Mouse (Mus musculus): ENCODE results near the gene Rsph14.

Rsph14 gene

DNA sequence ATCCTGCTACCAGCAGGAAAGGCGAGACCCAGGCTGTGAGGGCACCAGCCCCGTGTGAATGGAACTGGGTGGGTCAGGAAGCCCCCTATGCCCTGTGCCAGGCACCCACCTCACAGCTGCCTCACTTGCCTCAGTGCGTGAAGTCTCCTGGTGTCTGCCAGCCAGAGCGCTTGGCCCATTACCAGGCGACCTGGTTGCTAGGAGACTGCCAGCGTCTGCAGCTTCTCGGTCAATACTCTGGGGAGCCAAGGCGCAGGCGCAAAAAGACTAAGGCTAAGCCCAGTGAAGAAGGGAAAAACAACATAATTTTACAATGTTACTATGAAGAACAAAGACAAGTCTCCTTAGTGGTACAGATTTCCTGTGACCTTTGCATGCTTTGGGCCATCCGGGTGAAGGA lies at the start of gene Rsph14:
Gene Rsph14 (minus strand): TSS at position 192 of the 400 bp plus-strand sequence.
- peak; percentile 43 for DNase-seq (ENCODE audit: extremely low spot score)

DNA sequence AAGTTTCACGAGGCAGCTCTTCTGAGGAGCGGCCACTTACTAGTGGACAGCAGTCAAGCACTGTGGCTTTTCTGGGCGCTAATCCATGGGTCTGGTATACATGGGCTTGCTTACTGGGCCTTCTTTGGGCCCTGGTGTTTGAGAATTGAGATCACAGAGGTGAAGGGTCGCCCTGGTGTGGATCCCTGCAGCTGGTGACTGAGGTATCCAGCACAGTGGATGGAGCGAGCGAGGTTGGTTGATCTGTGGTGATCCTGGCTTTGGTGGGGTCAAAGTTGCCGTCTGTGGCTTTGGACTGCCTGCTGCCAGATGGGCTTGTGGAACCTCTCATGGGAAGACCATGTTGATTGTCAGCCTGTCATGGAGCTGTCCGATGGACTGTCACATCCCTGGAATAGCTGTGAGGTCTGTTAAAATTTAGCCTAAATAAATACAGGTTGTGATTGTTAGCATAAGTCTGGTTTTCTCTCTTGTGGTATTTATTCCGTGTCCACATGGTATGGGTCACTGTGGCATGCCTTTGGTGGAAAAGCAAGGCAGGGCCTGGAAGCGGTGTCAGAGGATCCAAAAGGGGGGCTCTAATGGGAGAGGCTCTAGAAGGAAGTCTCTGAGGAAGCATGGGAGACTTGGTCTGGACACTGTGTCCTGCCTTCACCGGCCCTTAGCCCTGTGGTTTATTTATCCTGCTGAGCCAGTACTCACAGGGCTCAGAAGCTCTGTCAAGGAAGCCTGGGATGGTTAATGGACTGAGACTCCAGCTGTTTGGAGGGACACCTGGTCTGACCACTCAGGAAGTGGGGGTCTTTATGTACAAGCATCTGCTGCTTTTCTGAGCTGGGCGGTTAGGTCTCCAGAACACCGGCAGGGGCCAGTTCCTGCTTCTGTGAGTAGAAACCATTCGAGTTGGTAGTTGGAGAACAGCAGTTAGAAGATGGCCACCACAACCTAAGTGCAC lies 46.1 kb upstream of the Rsph14 start:
- no peak for DNase-seq (ENCODE audit: extremely low spot score)

DNA sequence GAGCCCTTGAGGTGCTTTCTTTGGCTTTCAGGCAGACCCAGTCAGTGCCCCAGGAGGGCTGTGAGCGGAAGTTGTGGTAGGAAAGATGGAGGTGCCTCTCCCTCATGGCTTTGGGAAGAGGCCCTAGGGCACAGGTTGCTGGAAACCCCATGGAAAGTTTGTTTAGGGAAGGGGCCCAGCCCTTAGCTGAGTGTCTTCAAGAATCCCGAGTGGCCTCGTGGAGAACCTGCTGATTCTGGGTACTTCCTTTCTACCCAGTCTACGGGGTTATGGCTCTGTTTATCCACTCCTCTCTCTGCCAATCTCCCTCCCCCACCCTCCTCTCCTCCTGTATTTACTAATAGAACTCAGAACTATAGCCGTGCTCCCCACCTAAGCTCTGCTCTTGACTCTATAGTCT lies 43.3 kb upstream of the Rsph14 start:
- DNase-seq (ENCODE audit: extremely low spot score): no peak

DNA sequence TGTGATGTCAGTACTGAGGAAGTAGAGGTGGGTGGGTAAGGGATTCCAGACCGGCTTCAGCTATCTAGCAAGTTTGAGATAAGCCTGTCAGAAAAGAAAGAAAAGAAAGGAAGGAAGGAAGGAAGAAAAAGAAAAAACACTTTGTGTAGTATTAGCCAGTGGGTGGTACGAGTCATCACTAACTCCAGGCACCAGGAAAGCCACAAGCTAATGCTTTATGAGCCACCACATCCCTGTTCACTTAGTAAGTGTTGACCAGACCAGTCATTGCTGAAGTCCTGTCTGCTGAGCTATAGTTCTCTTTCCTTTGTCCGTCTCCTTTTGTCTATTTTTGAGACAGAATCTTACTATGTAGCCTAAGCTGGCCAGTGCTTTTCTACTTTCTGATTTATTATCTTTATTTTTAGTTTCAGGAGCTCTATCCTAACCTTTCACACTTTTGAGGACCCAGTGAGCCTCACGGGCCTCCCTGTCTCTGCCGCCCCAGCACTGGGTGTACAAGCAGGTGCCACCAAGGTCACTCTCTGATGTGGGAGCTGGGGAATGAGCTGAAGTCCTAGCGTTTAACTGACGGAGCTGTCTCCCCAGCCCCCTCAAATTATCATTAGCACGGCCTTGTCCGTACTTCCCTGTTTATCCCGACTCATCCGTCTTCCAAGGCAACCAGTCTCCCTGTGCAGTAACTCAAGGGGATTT lies 38.0 kb upstream of the Rsph14 start:
- no peak for DNase-seq (ENCODE audit: extremely low spot score)

DNA sequence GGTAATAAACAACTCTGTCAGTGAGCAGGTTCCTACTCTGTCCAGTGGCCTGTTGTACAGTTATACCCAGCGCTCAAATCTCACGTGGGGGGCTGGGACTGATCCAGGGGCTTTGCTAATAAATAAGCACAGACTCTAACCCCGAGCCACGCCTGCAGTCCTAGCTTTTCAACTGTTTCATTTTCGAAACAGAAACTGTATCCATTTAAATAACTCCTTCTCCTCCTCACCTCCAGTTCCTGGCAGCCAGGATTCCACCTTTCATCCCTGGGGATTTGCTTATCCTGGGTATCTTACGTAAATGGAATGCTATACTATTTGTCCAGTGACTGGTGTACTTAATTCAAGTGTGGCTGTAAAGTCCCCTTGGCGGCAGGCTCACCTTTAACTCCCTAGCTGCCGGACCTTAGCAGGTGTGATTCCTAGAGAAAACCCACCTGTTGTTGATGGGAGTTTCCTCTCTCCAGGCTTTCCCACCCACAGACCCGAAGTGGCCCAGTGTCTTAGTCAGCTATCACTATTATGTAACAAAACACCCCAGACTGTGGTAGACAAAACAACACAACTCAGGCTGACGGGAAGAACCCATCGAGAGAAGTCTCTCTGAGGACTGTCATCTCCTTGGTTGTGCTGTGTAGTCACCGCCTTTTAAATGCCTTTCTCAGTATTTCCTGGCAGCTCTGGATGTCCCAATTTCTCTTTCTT lies 36.4 kb upstream of the Rsph14 start:
- no peak for DNase-seq (ENCODE audit: extremely low spot score)

DNA sequence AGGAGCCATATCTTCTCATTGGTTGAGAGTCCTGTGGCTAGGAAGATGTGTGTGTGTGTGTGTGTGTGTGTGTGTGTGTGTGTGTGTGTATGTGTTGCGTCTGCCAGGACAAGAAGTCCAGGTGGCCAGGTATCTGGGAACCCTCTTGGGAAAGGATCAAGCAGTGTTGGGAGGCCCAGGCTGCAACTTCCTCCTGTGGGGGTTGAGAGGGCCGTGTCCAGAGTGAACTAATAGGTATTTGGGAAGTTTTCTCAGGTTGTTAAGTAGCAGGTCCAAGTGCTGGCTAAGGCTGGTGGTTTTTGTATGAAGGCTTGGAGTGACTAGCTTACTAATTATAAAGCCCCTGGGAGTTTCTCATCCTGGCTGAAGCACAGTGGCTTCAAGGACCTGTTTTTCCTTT lies 35.7 kb upstream of the Rsph14 start:
- no peak for DNase-seq (ENCODE audit: extremely low spot score)

DNA sequence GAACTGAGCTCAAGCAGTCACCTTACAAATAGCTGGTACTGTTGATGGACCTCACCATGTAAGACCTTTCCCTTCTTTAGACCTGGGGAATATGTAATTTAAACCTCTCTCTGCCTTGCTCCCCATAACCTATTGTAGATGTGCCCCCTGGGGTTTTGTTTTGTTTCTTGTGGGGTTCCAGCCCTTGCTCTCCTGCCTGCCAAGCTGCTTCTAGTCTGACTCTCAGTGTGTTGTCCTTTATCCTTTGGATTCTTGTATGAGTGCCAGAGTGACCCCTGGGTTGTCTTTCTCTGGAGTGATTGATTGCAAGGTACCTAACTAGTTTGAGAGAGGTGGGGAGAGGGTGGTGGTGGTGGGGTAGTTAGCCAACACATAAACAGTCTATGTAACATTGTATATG lies 35.1 kb upstream of the Rsph14 start:
- no peak for DNase-seq (ENCODE audit: extremely low spot score)

DNA sequence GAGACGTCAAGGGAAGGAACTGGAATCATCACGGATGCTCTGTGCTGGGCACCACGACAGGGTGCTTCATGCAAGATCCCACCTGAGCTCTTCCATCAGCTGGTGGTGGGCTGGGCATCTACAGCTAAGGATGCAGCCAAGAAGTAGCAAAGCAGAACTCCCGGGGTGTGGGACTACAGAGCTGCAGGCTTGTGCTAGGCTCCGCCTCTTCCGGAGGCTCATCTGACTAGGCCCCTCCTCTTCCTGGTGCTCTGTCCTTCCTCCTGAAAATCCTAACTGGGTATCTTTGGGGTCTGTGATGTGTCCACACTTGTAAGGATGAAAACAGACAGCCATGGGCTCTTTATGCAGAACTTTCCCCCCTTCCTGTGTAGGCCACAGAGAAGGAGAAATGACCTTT lies 33.3 kb upstream of the Rsph14 start:
- DNase-seq (ENCODE audit: extremely low spot score): no peak

DNA sequence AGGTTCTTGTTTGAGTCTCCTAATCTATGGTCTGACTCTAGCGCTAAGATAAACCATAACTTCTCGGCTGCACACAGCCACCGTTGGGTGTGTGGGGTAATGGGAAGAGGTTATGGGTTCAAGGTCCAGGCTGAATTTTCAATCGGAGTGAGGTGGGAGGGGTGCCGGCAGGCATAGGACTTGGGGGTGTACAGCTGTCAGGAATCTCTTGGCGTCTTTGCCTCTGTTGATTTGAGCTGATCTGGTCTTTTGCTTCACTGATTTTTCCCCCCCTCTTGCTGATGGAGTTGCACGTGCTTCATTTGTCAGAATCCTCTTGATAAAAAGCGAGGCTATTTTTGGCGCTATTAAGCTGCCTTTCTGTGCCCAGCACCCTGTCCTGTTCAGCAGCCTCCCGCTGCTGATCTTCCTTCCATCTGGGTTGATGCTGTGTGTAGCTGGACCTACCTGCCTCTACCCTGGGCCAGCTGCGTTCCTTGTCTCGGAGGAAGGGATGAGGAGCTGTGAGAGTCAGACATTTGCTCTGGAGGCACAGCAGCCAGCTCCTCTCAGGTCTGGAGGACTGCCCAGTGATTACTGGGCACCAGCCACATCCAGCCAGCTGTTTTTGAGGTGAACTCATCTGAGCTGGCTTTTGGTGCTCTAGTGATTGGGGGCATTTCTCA lies 31.0 kb upstream of the Rsph14 start:
- no peak for DNase-seq (ENCODE audit: extremely low spot score)

DNA sequence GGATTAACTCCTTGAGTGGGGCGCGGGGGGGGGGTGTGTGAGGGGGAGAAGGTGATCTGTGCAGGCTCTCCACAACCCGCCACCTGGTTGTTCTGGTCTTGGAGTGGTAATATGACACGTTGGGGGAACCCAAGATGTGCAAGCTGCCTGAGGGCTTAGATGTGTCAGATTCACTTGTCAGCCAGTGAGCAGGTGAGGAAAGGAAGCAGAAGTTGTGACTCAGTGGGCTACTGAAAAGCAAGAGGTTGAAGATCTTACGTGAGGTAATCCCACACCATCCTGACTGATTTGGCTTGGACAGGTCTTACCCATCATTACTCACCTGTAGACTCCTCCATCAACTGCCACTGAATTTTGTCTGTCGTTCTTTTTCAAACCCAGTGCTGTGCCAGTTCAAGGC lies 30.2 kb upstream of the Rsph14 start:
- DNase-seq (ENCODE audit: extremely low spot score): no peak

DNA sequence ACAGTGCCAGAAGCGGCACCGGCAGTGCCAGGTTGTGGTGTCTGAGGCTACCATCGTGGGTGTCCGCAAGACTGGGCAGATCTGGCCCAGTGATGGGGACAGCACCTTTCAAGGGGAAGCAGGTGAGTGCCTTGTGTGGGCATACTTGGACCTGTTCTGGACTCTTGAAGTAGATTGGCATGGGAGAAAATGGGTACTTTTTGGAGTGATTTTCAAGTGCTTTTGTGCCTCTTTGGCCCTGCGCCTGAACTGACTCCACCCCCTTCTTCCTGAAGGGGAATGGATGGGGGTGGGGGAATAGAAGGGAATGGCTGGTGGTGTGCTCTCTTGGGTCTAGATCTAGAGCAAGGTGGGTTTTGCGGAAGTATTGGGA lies 29.8 kb upstream of the Rsph14 start:
- DNase-seq (ENCODE audit: extremely low spot score): no peak

DNA sequence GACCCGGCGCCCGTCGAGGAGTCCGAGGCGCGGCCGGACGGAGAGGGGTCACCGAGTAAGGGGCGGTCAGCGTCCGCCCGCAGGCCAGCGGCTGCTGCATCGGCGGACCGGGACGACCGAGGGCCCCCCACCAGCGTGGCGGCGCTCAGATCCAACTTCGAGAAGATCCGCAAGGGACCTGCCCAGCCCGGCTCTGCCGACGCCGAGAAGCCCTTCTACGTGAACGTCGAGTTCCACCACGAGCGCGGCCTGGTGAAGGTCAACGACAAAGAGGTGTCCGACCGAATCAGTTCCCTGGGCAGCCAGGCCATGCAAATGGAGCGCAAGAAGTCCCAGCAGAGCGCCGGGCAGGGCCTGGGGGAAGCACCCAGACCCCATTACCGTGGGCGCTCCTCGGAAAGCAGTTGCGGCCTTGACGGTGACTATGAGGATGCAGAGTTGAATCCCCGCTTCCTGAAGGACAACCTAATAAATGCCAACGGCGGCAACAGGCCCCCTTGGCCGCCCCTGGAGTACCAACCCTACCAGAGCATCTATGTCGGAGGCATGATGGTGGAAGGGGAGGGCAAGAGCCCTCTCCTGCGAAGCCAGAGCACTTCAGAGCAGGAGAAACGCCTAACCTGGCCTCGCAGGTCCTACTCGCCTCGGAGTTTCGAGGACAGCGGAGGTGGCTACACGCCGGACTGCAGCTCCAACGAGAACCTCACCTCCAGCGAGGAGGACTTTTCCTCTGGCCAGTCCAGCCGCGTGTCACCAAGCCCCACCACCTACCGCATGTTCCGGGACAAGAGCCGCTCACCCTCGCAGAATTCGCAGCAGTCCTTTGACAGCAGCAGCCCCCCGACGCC lies 29.2 kb upstream of the Rsph14 start:
- DNase-seq (ENCODE audit: extremely low spot score): peak; percentile 54

DNA sequence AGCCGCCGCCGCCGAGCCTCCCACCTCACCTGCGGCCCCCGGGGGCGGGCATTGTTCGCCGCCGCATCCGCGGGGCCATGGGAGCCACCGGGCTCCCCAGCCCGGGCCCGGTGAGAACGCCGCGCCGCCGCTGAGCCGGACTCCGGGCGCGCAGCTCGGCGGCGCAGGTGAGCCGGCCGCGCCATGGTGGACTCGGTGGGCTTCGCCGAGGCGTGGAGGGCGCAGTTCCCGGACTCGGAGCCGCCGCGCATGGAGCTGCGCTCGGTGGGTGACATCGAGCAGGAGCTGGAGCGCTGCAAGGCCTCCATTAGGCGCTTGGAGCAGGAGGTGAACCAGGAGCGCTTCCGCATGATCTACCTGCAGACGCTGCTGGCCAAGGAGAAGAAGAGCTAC lies 28.5 kb upstream of the Rsph14 start:
- peak; percentile 49 for DNase-seq (ENCODE audit: extremely low spot score)

DNA sequence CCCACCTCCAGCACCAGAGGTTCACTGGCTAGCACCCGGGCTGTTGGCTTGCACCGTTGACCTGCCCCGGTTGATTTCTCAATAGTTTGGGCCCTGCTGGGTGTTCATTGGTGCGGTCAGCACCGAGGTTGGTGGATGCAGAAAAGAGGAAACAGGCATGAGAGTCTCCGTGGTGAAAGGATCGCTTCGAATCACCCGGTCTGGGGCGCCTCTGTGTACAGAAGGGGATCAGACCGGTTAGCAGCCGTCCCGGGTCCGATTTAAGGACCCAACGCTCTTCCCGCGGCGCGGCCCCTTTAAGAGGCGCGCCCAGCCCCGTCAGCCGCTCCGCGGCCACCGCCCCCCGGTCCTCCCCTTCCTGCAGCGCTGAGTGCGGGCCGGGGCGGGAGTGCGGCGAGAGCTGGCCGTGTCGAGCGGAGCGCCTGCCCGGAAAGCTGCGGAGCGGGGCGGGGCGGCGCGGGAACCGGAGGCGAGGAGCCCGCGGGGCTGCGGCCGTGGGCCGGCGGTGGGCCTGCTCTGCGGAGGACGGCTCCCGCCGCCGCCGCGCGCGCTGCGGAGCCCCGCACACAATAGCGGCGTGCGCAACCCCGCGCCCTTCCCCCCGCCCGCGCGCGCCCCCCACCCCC lies 27.9 kb upstream of the Rsph14 start, which contains the start of gene Bcr:
Gene Bcr (plus strand): TSS at position 376 of the 626 bp plus-strand sequence.
- peak; percentile 78 for DNase-seq (ENCODE audit: extremely low spot score)

DNA sequence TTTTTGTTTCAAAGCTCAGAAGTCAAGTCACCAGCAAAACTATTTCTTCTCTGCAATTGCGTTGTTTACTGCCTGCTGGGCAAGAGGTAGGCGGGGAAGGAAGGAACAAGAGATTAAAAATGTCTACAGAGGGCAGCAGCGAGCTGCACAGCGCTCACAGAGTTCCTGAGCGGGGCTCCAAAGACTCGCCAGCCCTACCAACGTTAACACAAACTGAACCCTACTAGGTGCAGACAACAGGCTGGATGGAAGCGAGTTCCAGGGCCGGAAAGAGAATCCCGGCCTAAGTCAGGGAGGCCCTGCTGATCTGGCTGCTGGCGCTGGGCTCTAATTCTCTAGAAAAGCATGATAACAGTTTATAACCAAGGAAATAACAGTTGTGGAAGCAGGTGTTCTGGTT lies 27.0 kb upstream of the Rsph14 start:
- peak; percentile 75 for DNase-seq (ENCODE audit: extremely low spot score)

DNA sequence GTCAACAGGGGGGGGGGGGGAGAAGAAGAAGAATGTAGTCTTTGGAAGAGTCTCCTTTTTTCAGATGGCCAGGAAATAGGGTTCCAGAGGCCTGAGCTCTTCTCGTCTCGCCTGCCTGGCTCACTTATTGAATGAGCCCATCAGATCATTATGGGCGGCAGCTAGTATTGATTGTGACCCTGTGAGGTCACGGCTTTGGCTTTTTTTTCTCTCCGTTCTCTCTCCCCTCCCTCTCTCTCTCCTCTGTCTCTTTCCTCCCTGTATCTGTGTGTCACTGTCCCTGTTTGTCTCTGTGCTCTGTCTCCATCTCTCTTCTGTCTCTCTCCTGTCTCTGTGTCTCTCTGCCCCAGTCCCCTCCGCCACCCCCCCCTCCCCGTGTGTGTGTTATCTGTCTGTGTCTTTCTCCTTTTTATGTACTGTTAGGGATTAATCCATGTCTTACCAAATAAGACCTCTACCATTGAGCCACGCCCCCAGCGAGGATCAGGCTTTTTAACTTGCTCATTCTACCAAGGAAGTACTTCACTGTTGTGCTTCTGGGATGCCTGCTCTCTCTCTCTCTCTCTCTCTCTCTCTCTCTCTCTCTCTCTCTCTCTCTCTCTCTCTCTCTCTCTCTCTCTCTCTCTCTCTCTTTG lies 26.5 kb upstream of the Rsph14 start:
- peak; percentile 42 for DNase-seq (ENCODE audit: extremely low spot score)

DNA sequence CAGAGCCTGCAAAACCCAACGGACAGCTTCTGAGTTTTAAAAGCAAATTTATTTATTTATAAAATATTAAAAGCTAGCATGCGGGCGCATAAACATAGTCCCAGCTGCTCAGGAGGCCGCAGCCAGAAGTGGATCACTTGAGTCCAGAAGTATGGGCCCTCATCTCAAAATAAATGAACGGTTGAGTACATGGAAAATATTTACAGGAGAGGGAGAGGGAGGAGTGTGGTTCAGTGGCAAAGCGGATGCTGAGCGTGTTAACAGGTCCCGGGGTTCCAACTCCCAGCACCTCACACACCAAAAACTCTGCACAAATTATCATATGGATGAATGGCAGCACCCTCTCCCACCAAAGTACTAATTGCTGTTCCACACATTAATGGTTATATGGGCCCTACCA lies 25.9 kb upstream of the Rsph14 start:
- no peak for DNase-seq (ENCODE audit: extremely low spot score)

DNA sequence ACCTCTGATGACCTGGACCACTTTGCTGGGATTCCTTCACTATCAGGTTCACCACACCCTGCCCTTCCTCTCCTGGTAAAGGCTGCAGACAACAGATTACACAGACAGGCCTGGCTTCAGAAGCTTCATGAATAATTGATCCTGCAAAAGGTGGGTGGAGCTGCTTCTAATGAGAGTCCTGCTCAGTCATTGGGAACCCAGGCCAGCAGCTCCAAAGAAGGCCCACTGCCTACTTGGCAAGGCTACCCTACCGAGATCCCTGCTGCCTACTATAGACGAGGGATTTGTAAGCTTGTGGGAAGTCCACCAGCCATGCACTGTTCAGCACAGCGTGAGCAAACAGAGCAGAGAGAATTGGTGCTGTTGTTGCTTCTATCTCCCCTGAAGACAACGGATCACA lies 23.9 kb upstream of the Rsph14 start:
- DNase-seq (ENCODE audit: extremely low spot score): no peak

DNA sequence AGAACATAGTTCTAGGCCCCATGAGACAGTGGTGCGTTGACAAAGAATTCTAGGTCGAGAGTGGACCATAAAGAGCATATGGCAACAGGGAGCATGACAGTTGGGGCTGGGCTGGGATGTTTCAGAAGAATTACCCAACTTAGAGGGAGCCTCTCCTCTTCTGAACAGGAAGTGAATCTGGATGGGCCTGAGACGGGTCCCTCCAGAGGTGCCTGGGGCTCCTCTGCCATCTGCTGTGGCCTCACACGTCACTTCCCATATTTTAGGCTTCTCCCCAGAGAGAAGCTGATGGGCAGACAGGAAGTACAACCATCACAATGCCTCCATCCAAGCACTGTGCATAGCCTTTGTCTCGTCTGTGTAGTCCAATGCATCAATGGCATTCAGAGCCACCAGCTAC lies 23.3 kb upstream of the Rsph14 start:
- no peak for DNase-seq (ENCODE audit: extremely low spot score)

DNA sequence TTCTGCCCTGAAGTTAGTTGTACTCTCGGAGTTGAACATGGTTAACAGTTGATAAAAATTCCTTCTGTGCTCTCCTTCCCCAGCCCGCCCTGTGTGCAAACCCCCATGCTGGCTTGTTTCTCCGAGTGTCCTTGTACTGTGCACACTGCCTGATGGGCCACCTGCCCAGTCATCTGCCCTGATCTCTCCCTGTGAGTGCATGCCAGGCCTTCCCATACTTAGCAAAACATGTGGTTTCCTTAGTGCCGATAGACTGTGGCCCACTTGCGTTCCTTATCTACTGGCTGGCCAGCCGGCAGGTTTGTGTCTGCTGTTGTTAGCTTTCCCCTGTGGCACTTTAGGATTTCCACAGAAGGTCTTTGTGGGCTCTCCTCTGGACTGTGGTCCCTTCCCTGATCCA lies 21.7 kb upstream of the Rsph14 start:
- DNase-seq (ENCODE audit: extremely low spot score): no peak
